ENCODE assay signal across 13 mouse cellular contexts in the genomic region with DNA sequence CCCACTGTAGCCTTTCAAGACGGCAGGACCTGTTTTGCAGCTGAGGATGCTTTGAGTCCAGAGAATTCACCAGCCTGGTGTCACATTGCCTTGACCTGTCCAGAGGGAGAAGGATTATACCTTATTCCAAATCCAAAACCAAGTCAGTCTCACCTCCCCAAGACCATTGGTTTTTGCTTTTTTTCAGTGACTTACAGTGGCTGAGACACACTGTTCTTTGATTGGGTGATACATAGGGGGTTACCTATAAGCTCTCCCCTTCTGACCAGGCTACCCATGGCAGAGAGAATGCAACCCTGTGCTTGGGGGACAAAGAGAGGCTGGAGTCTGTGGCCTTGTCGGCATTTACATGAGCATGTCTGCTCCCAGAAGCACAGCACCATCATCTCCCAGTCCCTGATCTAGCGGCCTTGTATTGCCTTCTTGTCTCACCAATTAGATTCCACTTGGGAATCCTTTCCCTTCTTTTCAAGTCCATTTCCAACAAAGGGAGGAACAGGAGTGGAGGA. TPM values are rescaled to one million over a fixed set of nuclear protein-coding genes. Genes with fewer than 3 reads are reported as not detected.
DNase-seq lines count a peak whose midpoint lies in the region; ATAC-seq lines count a peak whose summit lies in the region.
"Had no signal": no experiment of that assay in that cellular context is flagged by ENCODE, and none has a peak within 500 bp of the region (broad histone marks: within the 10 kb centered on the region; RNA-seq: fewer than 3 reads in every experiment).

No protein-coding gene starts in this region.

- H3K27me3 ChIP-seq in embryonic facial prominence, embryonic 10.5 days (replicated peaks; ENCODE audit: low read depth, poor library complexity, severe bottlenecking) = no peaks in the 10 kb centered on the region
- no peaks in the 10 kb centered on the region for H3K27me3 ChIP-seq in hindbrain, embryonic 11.5 days (ENCODE audit: control insufficient read depth, insufficient read depth, low read length)
- no peaks in the 10 kb centered on the region for H3K27me3 ChIP-seq in midbrain, embryonic 14.5 days (ENCODE audit: control insufficient read depth, insufficient read depth, low read length)
- no peaks in the 10 kb centered on the region for H3K27me3 ChIP-seq in heart, embryonic 12.5 days (replicated peaks)
- H3K27me3 ChIP-seq: liver, embryonic 15.5 days had no signal

- peak; percentile 41 for DNase-seq in embryo, embryonic 10.5 days (ENCODE audit: low spot score)
- no peak for DNase-seq in embryo, embryonic 10 days (ENCODE audit: low spot score)
- DNase-seq in embryonic facial prominence, embryonic 10.5 days (ENCODE audit: low spot score) = no peak
- peak; percentile 54 for DNase-seq in hindbrain, embryonic 11.5 days (ENCODE audit: low spot score)
- DNase-seq in midbrain, embryonic 14.5 days = peak; percentile 51
- no peak for DNase-seq in ovary, adult 18-20 months (ENCODE audit: low spot score)
- DNase-seq in urinary bladder, adult 18-20 months (ENCODE audit: low spot score in 2 of 2) = no peak
- DNase-seq: adrenal gland, postnatal 25 days; gastrocnemius, postnatal 14 days; thymus, adult 18-20 months had no signal

- WGBS in embryonic facial prominence, embryonic 10.5 days = 33% methylated on average over 3 of the region's 3 CpGs
- 23% methylated on average over 3 of the region's 3 CpGs for WGBS in hindbrain, embryonic 11.5 days
- WGBS in midbrain, embryonic 14.5 days = 2% methylated on average over 3 of the region's 3 CpGs
- WGBS in heart, embryonic 12.5 days = 67% methylated on average over 3 of the region's 3 CpGs

- no peaks in the 10 kb centered on the region for H3K9me3 ChIP-seq in embryonic facial prominence, embryonic 10.5 days
- no peaks in the 10 kb centered on the region for H3K9me3 ChIP-seq in hindbrain, embryonic 11.5 days (ENCODE audit: control insufficient read depth, low read length)
- no peaks in the 10 kb centered on the region for H3K9me3 ChIP-seq in midbrain, embryonic 14.5 days (ENCODE audit: control insufficient read depth, low read length)
- H3K9me3 ChIP-seq in heart, embryonic 12.5 days (replicated peaks) = no peaks in the 10 kb centered on the region
- H3K9me3 ChIP-seq: liver, embryonic 15.5 days had no signal

- peak; percentile 50 for ATAC-seq in hindbrain, embryonic 11.5 days (ENCODE audit: low FRiP score)
- ATAC-seq in midbrain, embryonic 14.5 days (ENCODE audit: low FRiP score, low TSS enrichment) = peak; percentile 53
- no peak for ATAC-seq in heart, embryonic 12.5 days (ENCODE audit: insufficient number of reproducible peaks, low FRiP score)
- ATAC-seq: intestine, postnatal 0 days had no signal

- peaks cover 54% of the 10 kb centered on the region for H3K36me3 ChIP-seq in embryonic facial prominence, embryonic 10.5 days (replicated peaks)
- no peaks in the 10 kb centered on the region for H3K36me3 ChIP-seq in hindbrain, embryonic 11.5 days (ENCODE audit: control insufficient read depth, insufficient read depth, low read length)
- H3K36me3 ChIP-seq in midbrain, embryonic 14.5 days (ENCODE audit: control insufficient read depth, insufficient read depth, low read length) = no peaks in the 10 kb centered on the region
- no peaks in the 10 kb centered on the region for H3K36me3 ChIP-seq in heart, embryonic 12.5 days
- H3K36me3 ChIP-seq: liver, embryonic 15.5 days had no signal

- no peak overlapping the region; the same call in 1 of the 2 replicates for H3K4me2 ChIP-seq in hindbrain, embryonic 11.5 days (replicated peaks; ENCODE audit: low read depth, low read length)
- H3K4me2 ChIP-seq in midbrain, embryonic 14.5 days (ENCODE audit: low read length) = peak overlapping the region; percentile 36
- H3K4me2 ChIP-seq in heart, embryonic 12.5 days = no peak overlapping the region
- H3K4me2 ChIP-seq: liver, embryonic 15.5 days had no signal

- H3K4me3 ChIP-seq in embryonic facial prominence, embryonic 10.5 days = peak overlapping the region; percentile 23; the same call in 1 of the 2 replicates
- H3K4me3 ChIP-seq in hindbrain, embryonic 11.5 days (ENCODE audit: low read depth, low read length) = no peak overlapping the region
- no peak overlapping the region for H3K4me3 ChIP-seq in midbrain, embryonic 14.5 days (replicated peaks; ENCODE audit: low read depth, low read length)
- no peak overlapping the region for H3K4me3 ChIP-seq in heart, embryonic 12.5 days
- H3K4me3 ChIP-seq: liver, embryonic 15.5 days had no signal

- peak overlapping the region; percentile 78 for H3K27ac ChIP-seq in embryonic facial prominence, embryonic 10.5 days (replicated peaks)
- H3K27ac ChIP-seq in hindbrain, embryonic 11.5 days (ENCODE audit: low read depth, low read length) = peak overlapping the region; percentile 92
- peak overlapping the region; percentile 86 for H3K27ac ChIP-seq in midbrain, embryonic 14.5 days (replicated peaks; ENCODE audit: low read depth, low read length)
- no peak overlapping the region for H3K27ac ChIP-seq in heart, embryonic 12.5 days (ENCODE audit: poor library complexity, severe bottlenecking)
- H3K27ac ChIP-seq: liver, embryonic 15.5 days had no signal

- H3K4me1 ChIP-seq in embryonic facial prominence, embryonic 10.5 days = peaks cover 61% of the 10 kb centered on the region
- H3K4me1 ChIP-seq in hindbrain, embryonic 11.5 days (replicated peaks; ENCODE audit: control insufficient read depth, insufficient read depth, low read length) = peaks cover 14% of the 10 kb centered on the region
- H3K4me1 ChIP-seq in midbrain, embryonic 14.5 days (ENCODE audit: control insufficient read depth, insufficient read depth, low read length) = peaks cover 38% of the 10 kb centered on the region
- peaks cover 40% of the 10 kb centered on the region for H3K4me1 ChIP-seq in heart, embryonic 12.5 days (replicated peaks)
- H3K4me1 ChIP-seq: liver, embryonic 15.5 days had no signal

- H3K9ac ChIP-seq in hindbrain, embryonic 11.5 days (ENCODE audit: low read depth, low read length) = 0 out of 2 replicates have a peak overlapping the region, but pooled peaks have one; percentile 1
- H3K9ac ChIP-seq in midbrain, embryonic 14.5 days (replicated peaks; ENCODE audit: low read length) = peak overlapping the region; percentile 18; the same call in 1 of the 2 replicates
- H3K9ac ChIP-seq in heart, embryonic 12.5 days = no peak overlapping the region
- H3K9ac ChIP-seq: liver, embryonic 15.5 days had no signal

RNA-seq across cellular contexts. Expression of a gene that starts 24.6 kb away (rescaled TPM):
- 67.6 and 77.1 TPM in 2 replicates for polyA plus RNA-seq in embryonic facial prominence, embryonic 10.5 days (2016; fragmentation: Nextera tagmentation; extraction: Ambion mirVana)
- 51.1 and 52.7 TPM in 2 replicates for polyA plus RNA-seq in hindbrain, embryonic 11.5 days (2014; fragmentation: Nextera tagmentation; extraction: Ambion mirVana)
- polyA plus RNA-seq in midbrain, embryonic 14.5 days (2014; fragmentation: Nextera tagmentation; extraction: Ambion mirVana) = 51.7 and 62.4 TPM in 2 replicates
- 28.6 and 30.3 TPM in 2 replicates for polyA plus RNA-seq in heart, embryonic 12.5 days (2016; fragmentation: Nextera tagmentation; extraction: Ambion mirVana)

Comparison
In these comparisons a context has a peak if more than half of its experiments do, and no peak if none do; other contexts are left out.
1. DNase-seq: peak in embryo, embryonic 10.5 days (single experiment), hindbrain, embryonic 11.5 days (single experiment) and midbrain, embryonic 14.5 days (single experiment); none in embryo, embryonic 10 days (single experiment), embryonic facial prominence, embryonic 10.5 days (single experiment), ovary, adult 18-20 months (single experiment) and urinary bladder, adult 18-20 months (0 of 2).